Mouse (Mus musculus): ENCODE measurements around the gene Slc25a18.

Slc25a18 gene

GRCm38 (mm10) chr6:120836389-120837151, 63.2 kb downstream of the Slc25a18 start:
- intact Hi-C loops (cut with DNase I), result loop anchor here (10.0 kb wide), 1 partner anchor 302 kb away; the partner anchor contains the start of gene Hdhd5

GRCm38 (mm10) chr6:120837152-120837530, 63.8 kb downstream of the Slc25a18 start:
- intact Hi-C loops (cut with DNase I), result loop anchor here (10.0 kb wide), 1 partner anchor 302 kb away; the partner anchor contains the start of gene Hdhd5

- intact Hi-C loops (cut with DNase I), result no loop called here
These were observed 66.9 kb downstream of the Slc25a18 start for GRCm38 (mm10) chr6:120840258-120840657.

- intact Hi-C loops (cut with DNase I), result no loop called here
These were observed 68.4 kb downstream of the Slc25a18 start for GRCm38 (mm10) chr6:120841754-120842153.

Small RNAs within 50 kb of the gene (microRNA-seq; reads per million reads assigned to microRNA genes)
- gene Gm25193, result 0 reads per million in 2 experiments
